Mouse (Mus musculus): ENCODE measurements at regions not wholly inside any gene's neighbourhood (a gene's known extent, or its start where the extent isn't known, plus 50 kb on each side); places are given as distances from the start of the nearest gene placed in this dataset.

DNA sequence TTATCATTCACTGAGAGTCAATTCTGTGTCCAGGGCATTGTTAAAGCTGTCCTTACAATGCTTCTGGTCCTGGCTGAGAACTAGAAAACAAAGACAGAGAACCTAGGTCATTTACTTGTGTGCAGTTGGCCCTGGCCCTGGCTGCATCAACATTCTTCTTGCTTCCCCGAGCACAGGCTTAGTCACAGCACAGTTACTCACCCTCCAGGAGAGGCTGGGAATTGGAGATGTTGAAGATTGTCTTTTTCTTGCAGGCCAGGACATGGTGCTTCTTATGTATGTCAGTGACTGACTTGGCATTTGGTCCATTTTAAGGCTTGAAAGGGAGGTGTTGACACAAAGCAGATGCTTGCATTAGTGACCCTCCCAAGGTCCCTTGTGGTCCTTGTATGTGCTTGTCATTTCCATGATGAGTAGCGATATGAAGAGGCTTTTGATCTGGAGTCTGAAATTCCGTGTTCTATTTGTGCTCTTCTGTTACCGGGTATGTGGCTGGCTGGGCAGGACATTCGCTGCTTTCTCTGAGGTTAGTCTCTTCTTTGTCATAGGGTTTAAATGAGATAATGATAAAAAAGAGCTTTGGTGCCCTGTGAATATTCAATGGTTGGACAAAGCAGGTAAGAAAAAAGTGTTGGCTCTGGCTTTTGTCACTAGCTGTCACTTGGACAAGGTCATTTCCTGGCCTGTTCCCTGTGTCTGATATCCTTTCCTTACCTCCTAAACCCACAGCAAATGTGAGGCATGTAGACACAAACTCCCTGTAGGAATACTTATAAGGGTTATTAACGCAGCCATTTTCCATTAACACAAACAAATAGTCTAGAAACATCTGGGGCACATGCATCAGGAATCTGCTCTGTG is 285.0 kb upstream of the Gm21798 start:
- WGBS: 52% methylated on average over 6 of the region's 6 CpGs
- no peaks in the 10 kb centered on the region for H3K27me3 ChIP-seq
- no peak overlapping the region for H3K9ac ChIP-seq
- no peaks in the 10 kb centered on the region for H3K9me3 ChIP-seq (replicated peaks)
- peaks cover 7% of the 10 kb centered on the region; the same call in 1 of the 2 replicates for H3K4me1 ChIP-seq
- no peak overlapping the region for H3K4me2 ChIP-seq (replicated peaks)
- H3K4me3 ChIP-seq (replicated peaks): no peak overlapping the region
- H3K36me3 ChIP-seq: no peaks in the 10 kb centered on the region
- 0 out of 2 replicates have a peak overlapping the region, but pooled peaks have one; percentile 29 for H3K27ac ChIP-seq (replicated peaks)
- ATAC-seq (ENCODE audit: insufficient number of reproducible peaks, low FRiP score, low TSS enrichment, low read depth): no peak; the same call in 1 of the 2 replicates

DNA sequence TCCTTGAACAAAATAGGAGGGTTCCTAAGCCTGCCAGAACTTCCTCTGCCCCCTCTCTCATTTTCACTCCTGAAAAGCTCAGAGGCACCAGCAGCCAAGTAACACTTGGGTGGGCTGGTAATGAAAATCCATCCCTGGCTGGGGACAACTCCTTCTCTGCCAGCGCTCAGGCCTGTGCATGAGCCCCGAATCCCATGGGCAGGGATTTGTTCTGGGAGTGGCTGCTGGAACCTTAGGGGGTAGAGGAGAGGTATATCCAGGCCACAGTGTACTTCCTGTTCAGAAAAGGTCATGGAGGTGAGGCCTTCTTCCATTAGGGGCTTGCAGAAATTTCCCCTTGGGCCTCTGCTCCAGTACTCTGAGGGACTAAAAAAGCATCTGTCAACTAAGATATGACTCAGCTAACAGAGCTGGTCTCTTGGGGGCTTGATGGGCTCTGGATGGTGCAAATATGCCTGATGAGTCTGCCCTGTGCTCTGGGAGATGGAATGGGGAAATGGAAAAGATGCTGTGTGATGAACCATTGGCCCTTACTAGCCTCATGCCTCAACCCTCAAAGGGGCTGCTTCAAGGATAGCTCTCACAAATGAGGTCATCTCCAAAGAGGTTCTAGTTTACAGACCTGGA is 284.2 kb upstream of the Gm21798 start:
- Histone ChIP-seq H3K4me2 (replicated peaks) (no peak overlapping the region), H3K9me3 (replicated peaks) (no peaks in the 10 kb centered on the region), H3K27me3 (no peaks in the 10 kb centered on the region), H3K9ac (no peak overlapping the region), H3K36me3 (no peaks in the 10 kb centered on the region), H3K4me3 (replicated peaks) (no peak overlapping the region), H3K27ac (replicated peaks) (0 out of 2 replicates have a peak overlapping the region, but pooled peaks have one; percentile 28), H3K4me1 (peaks cover 7% of the 10 kb centered on the region; the same call in 1 of the 2 replicates)
- 44% methylated on average over 2 of the region's 2 CpGs for WGBS
- ATAC-seq (ENCODE audit: insufficient number of reproducible peaks, low FRiP score, low TSS enrichment, low read depth): peak; percentile 54; the same call in 1 of the 2 replicates

DNA sequence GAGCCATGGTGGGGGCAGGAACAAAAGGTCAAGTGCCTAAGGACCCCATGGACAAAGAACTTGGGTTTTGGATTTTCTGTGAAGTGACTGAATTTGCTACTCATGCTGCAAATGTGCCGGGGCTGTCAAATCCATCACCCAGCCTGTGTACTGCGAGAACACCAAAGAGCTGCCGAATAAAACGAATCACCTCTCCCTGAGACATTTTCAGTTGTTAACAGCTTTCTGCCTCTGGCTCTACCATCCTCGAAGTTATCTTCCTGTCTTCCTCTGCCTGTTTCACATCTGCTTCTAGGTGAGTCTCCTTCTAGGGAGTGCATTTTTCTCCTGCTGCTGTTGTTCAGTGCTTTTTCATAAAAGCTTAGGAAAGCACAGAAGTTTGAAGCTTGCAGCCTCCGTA is 283.3 kb upstream of the Gm21798 start:
- Histone ChIP-seq H3K27ac (replicated peaks) (no peak overlapping the region), H3K4me2 (replicated peaks) (no peak overlapping the region), H3K27me3 (no peaks in the 10 kb centered on the region), H3K4me1 (peaks cover 7% of the 10 kb centered on the region; the same call in 1 of the 2 replicates), H3K4me3 (replicated peaks) (no peak overlapping the region), H3K9me3 (replicated peaks) (no peaks in the 10 kb centered on the region), H3K36me3 (no peaks in the 10 kb centered on the region), H3K9ac (no peak overlapping the region)
- ATAC-seq (ENCODE audit: insufficient number of reproducible peaks, low FRiP score, low TSS enrichment, low read depth): no peak
- WGBS: 61% methylated on average over 6 of the region's 6 CpGs

DNA sequence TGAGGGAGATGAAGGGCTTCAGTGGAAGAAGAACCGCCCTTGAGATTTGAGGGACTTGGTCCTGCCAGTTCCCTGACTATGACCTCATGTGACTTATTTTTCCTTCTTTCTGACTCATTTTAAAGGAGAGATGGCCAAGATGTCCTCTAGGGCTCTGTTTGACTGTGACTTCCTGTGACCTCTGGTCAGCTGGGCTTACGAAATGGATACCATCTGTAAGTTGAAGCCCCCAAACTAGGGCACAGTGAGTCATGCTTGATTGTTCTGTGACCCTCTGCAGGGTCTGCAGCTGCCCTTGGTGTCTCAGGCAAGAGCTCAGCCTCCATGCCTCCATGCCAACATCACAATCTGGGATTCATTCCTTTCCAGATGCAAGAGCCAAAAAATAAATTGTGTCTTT is 282.3 kb upstream of the Gm21798 start:
- no peak for ATAC-seq (ENCODE audit: insufficient number of reproducible peaks, low FRiP score, low TSS enrichment, low read depth)
- Histone ChIP-seq H3K4me2 (replicated peaks) (no peak overlapping the region), H3K4me3 (replicated peaks) (no peak overlapping the region), H3K9ac (no peak overlapping the region), H3K27ac (replicated peaks) (no peak overlapping the region), H3K27me3 (no peaks in the 10 kb centered on the region), H3K36me3 (no peaks in the 10 kb centered on the region), H3K9me3 (replicated peaks) (no peaks in the 10 kb centered on the region), H3K4me1 (peaks cover 7% of the 10 kb centered on the region; the same call in 1 of the 2 replicates)
- WGBS: 70% methylated on average over 2 of the region's 2 CpGs

DNA sequence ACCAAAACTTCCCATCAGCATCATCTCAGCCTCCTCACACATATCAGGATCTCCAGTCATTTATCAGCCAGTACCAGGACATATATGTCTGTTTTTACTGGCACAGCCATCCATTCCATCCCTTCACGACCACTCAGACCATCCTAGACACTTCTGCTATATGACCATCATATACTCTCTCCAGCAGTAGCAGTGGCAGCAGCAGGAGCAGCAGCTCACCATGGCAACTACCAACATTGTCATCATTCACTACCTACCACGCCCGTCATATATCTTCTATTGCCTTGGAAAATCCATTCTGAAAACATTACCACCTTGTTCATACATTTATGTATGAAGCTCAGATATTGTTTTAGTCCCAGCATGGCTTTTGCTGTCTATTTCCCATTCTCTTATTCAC is 276.1 kb upstream of the Gm21798 start:
- no peak for ATAC-seq (ENCODE audit: insufficient number of reproducible peaks, low FRiP score, low TSS enrichment, low read depth)
- Histone ChIP-seq H3K27me3 (no peaks in the 10 kb centered on the region), H3K9me3 (replicated peaks) (no peaks in the 10 kb centered on the region), H3K36me3 (no peaks in the 10 kb centered on the region), H3K4me3 (replicated peaks) (no peak overlapping the region), H3K27ac (replicated peaks) (no peak overlapping the region), H3K9ac (no peak overlapping the region), H3K4me1 (no peaks in the 10 kb centered on the region), H3K4me2 (replicated peaks) (no peak overlapping the region)
- WGBS: 84% methylated on average over 3 of the region's 3 CpGs

DNA sequence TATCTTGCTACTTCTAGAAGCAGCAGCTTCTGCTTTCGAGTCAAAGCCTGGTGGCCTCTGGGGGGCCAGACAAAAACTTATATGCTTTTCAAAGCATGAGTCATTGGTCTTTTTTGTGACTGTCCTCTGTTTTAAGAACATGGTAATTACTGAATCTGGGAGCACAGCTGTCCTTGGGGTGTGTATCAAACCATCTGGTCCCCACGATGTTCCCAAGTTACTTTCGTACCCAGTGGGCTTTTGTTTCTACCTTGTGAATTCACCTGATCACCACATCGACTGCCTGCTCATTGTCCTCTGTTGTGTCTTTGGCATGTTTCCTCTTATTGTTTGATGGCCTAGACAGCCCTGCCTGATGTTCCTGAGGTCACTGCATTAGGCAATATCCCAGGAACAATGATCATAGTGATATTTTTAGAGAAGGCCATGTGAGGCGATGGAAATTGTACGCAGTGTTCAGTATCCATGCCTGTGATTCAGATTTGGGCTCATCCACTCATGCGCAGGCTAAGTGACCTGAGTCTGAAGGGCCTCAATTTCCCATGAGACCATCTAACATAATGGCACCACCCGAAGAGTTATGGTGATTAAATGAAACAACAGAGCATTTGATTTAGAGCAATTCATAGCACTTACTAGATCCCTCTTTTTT is 275.1 kb upstream of the Gm21798 start:
- 75% methylated on average over 8 of the region's 8 CpGs for WGBS
- Histone ChIP-seq H3K27me3 (no peaks in the 10 kb centered on the region), H3K27ac (replicated peaks) (no peak overlapping the region), H3K4me1 (no peaks in the 10 kb centered on the region), H3K9ac (no peak overlapping the region), H3K4me2 (replicated peaks) (no peak overlapping the region), H3K4me3 (replicated peaks) (no peak overlapping the region), H3K36me3 (no peaks in the 10 kb centered on the region), H3K9me3 (replicated peaks) (no peaks in the 10 kb centered on the region)
- no peak for ATAC-seq (ENCODE audit: insufficient number of reproducible peaks, low FRiP score, low TSS enrichment, low read depth)

DNA sequence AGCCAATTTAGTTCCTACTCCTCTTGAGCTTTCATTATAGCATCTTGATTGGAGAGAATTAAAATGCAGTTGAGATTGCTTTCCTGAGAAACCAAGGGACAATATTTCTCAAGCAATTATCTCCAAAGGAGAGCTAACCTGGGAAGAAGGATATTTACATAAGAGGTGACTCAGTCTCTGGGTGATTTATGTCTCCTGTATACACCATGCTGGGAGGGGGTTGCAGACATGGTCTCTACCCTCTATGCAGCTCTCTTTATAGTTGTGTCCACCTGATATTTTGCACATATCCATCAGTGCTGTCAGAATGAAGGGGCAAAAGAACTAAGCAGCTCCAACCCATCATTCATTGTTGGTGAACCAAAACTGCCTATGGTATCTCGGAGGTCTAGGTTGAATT is 274.6 kb upstream of the Gm21798 start:
- 87% methylated on average over 1 of the region's 1 CpGs for WGBS
- Histone ChIP-seq H3K36me3 (no peaks in the 10 kb centered on the region), H3K27ac (replicated peaks) (no peak overlapping the region), H3K4me3 (replicated peaks) (no peak overlapping the region), H3K27me3 (no peaks in the 10 kb centered on the region), H3K9ac (no peak overlapping the region), H3K4me2 (replicated peaks) (no peak overlapping the region), H3K9me3 (replicated peaks) (no peaks in the 10 kb centered on the region), H3K4me1 (no peaks in the 10 kb centered on the region)
- no peak for ATAC-seq (ENCODE audit: insufficient number of reproducible peaks, low FRiP score, low TSS enrichment, low read depth)

DNA sequence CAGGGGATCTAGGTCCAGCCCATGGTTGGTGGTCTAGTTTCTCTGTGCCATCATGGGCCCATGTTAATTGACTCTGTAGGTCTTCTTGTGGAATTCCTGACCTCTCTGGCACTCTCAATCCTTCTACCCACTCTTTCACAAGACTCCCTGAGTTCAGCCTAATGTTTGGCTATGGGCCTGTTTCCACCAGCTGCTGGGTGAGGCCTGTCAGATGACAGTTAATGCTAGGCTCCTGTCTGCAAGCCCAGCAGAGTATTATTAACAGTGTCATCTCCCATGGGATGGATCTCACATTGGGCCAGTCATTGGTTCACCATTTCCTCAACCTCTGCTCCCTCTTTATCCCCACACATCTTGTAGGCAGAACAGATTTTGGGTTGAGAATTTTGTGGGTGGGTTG is 271.5 kb upstream of the Gm21798 start:
- H3K27ac ChIP-seq (replicated peaks): no peak overlapping the region
- ATAC-seq (ENCODE audit: insufficient number of reproducible peaks, low FRiP score, low TSS enrichment, low read depth): no peak
- H3K4me3 ChIP-seq (replicated peaks): no peak overlapping the region

DNA sequence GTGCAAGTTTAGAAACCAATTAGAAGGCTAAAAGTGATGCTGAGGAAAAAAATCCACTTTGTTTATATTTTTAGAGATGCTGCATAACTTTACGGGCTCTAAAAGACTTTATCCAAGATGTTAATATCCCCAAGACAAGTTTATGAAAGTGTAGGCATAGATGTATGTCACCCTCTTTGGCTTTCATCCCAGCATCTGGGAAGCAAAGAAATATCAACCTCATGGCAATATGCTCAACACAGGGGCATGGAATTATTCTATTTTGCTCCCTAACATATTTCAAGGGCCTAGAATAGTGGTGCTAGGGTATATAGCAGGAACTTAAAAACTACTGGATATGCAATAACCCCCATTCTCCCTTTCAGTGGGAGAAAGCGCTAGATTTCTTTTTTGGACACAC is 260.0 kb upstream of the Gm21798 start:
- H3K27me3 ChIP-seq: no peaks in the 10 kb centered on the region
- H3K9ac ChIP-seq: no peak overlapping the region
- H3K4me3 ChIP-seq (replicated peaks): no peak overlapping the region
- no peak overlapping the region for H3K27ac ChIP-seq (replicated peaks)
- H3K36me3 ChIP-seq: no peaks in the 10 kb centered on the region
- no peak for ATAC-seq (ENCODE audit: insufficient number of reproducible peaks, low FRiP score, low TSS enrichment, low read depth)
- WGBS: 79% methylated on average over 2 of the region's 2 CpGs
- H3K4me1 ChIP-seq: no peaks in the 10 kb centered on the region
- H3K9me3 ChIP-seq (replicated peaks): no peaks in the 10 kb centered on the region
- H3K4me2 ChIP-seq (replicated peaks): no peak overlapping the region

More for the DNA sequence above, 271.5 kb upstream of the Gm21798 start:
- Histone ChIP-seq H3K9ac (no peak overlapping the region), H3K27me3 (no peaks in the 10 kb centered on the region), H3K4me2 (replicated peaks) (no peak overlapping the region), H3K9me3 (replicated peaks) (no peaks in the 10 kb centered on the region), H3K4me1 (no peaks in the 10 kb centered on the region), H3K36me3 (no peaks in the 10 kb centered on the region)

DNA sequence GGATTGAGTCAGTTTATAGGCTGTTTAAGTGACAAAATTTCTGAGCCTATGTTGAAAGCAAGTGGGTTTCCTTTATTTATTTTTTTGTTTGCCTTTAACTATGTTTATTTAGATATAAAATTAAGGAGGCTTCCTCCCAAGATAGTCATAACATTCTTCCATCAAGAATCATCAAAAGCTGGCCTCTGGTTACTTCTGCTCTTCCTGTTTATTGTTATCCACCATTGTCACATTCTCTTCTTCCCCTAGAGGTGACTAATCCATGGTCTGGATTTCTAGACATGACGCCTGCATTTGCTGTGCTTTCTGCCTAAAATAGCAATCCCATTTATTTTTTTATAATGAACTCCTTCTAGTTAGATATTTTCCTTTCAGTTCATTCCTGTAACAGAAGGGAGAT is 259.3 kb upstream of the Gm21798 start:
- Histone ChIP-seq H3K4me2 (replicated peaks) (no peak overlapping the region), H3K9ac (no peak overlapping the region), H3K4me3 (replicated peaks) (no peak overlapping the region), H3K36me3 (no peaks in the 10 kb centered on the region), H3K27me3 (no peaks in the 10 kb centered on the region), H3K4me1 (no peaks in the 10 kb centered on the region), H3K9me3 (replicated peaks) (no peaks in the 10 kb centered on the region), H3K27ac (replicated peaks) (no peak overlapping the region)
- WGBS: 66% methylated on average over 1 of the region's 1 CpGs
- ATAC-seq (ENCODE audit: insufficient number of reproducible peaks, low FRiP score, low TSS enrichment, low read depth): no peak

DNA sequence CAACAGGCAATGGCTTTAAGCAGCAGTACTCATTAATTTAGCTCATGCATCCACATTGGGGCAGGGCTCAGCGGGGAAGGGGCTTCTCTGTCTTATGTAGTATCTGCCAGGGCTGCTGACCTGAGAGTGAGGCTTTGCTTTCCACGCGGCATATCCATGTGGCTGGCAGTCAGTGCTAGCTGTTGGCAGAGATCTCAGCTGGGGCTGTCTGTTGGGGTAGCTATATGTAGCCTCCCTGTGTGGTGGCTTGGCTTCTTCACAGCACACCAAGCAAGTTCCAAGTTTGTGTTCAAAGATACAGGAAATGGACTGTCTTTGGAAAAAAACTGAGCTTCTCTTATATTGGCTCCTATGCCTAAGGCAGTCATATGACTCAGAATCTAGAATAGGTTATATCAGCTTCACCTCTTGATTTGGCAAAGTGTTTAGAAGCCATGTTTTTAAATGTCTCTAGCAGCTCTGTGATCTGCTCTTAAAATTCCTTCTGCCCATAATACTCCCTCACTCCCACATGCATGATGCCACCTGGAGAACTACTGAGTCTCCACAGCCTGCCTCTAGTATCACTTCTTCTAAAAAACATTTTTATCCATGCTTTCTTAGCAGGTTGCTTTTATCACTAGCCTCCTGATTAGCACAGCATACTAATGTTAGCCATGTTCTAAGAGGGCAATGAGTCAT is 254.9 kb upstream of the Gm21798 start:
- Histone ChIP-seq H3K36me3 (no peaks in the 10 kb centered on the region), H3K4me1 (no peaks in the 10 kb centered on the region), H3K9me3 (replicated peaks) (no peaks in the 10 kb centered on the region), H3K4me3 (replicated peaks) (no peak overlapping the region), H3K27ac (replicated peaks) (no peak overlapping the region), H3K9ac (no peak overlapping the region), H3K4me2 (replicated peaks) (no peak overlapping the region), H3K27me3 (no peaks in the 10 kb centered on the region)
- 72% methylated on average over 3 of the region's 3 CpGs for WGBS
- no peak for ATAC-seq (ENCODE audit: insufficient number of reproducible peaks, low FRiP score, low TSS enrichment, low read depth)
